Mouse (Mus musculus): ENCODE measurements around the gene Kirrel2. TPM values are rescaled to one million over a fixed set of nuclear protein-coding genes. Genes with fewer than 3 reads are reported as not detected.

Kirrel2 gene
- polyA plus RNA-seq, 1 experiment from 2014 or later, result 1.1 TPM

GRCm38 (mm10) chr7:30456487-30456886 is 1.0 kb downstream of the Kirrel2 start:
- H3K36me3 ChIP-seq (ENCODE audit: control insufficient read depth, insufficient read depth, low read length), result no peaks in the 10 kb centered on the region
- H3K4me2 ChIP-seq (ENCODE audit: low read depth, low read length), result peak overlapping the region; percentile 28
- no peak overlapping the region for H3K27ac ChIP-seq (ENCODE audit: low read length)
- no peak overlapping the region for H3K9ac ChIP-seq (ENCODE audit: low read depth, low read length)
- peaks cover 88% of the 10 kb centered on the region for H3K27me3 ChIP-seq (replicated peaks; ENCODE audit: control insufficient read depth, insufficient read depth, low read length)
- peak overlapping the region; percentile 23; the same call in 1 of the 2 replicates for H3K4me3 ChIP-seq (ENCODE audit: low read length)
- no peak for ATAC-seq
- WGBS, result 0% methylated on average over 9 of the region's 9 CpGs
- H3K9me3 ChIP-seq (ENCODE audit: control insufficient read depth, low read length), result no peaks in the 10 kb centered on the region
- peaks cover 6% of the 10 kb centered on the region; the same call in 1 of the 2 replicates for H3K4me1 ChIP-seq (ENCODE audit: control insufficient read depth, insufficient read depth, low read length)

- peaks cover 67% of the 10 kb centered on the region for H3K27me3 ChIP-seq (replicated peaks; ENCODE audit: control insufficient read depth, insufficient read depth, low read length)
- H3K4me1 ChIP-seq (ENCODE audit: control insufficient read depth, insufficient read depth, low read length), result peaks cover 6% of the 10 kb centered on the region; the same call in 1 of the 2 replicates
- ATAC-seq, result peak; percentile 36
- H3K4me3 ChIP-seq (ENCODE audit: low read length), result peak overlapping the region; percentile 17
- no peak overlapping the region for H3K9ac ChIP-seq (ENCODE audit: low read depth, low read length)
- H3K9me3 ChIP-seq (ENCODE audit: control insufficient read depth, low read length), result no peaks in the 10 kb centered on the region
- peak overlapping the region; percentile 44 for H3K4me2 ChIP-seq (ENCODE audit: low read depth, low read length)
- H3K36me3 ChIP-seq (ENCODE audit: control insufficient read depth, insufficient read depth, low read length), result no peaks in the 10 kb centered on the region
- H3K27ac ChIP-seq (ENCODE audit: low read length), result no peak overlapping the region
- whole genome bisulfite sequencing, result 12% methylated on average over 6 of the region's 6 CpGs
Observed at GRCm38 (mm10) chr7:30454259-30454658, 3.2 kb downstream of the Kirrel2 start.

- peak overlapping the region; percentile 44 for H3K4me2 ChIP-seq (ENCODE audit: low read depth, low read length)
- WGBS, result 2% methylated on average over 25 of the region's 25 CpGs
- no peak overlapping the region for H3K27ac ChIP-seq (ENCODE audit: low read length)
- H3K36me3 ChIP-seq (ENCODE audit: control insufficient read depth, insufficient read depth, low read length), result no peaks in the 10 kb centered on the region
- peaks cover 6% of the 10 kb centered on the region; the same call in 1 of the 2 replicates for H3K4me1 ChIP-seq (ENCODE audit: control insufficient read depth, insufficient read depth, low read length)
- H3K9me3 ChIP-seq (ENCODE audit: control insufficient read depth, low read length), result no peaks in the 10 kb centered on the region
- peaks cover 62% of the 10 kb centered on the region for H3K27me3 ChIP-seq (replicated peaks; ENCODE audit: control insufficient read depth, insufficient read depth, low read length)
- peak overlapping the region; percentile 17 for H3K4me3 ChIP-seq (ENCODE audit: low read length)
- H3K9ac ChIP-seq (ENCODE audit: low read depth, low read length), result no peak overlapping the region
- peak; percentile 83 for ATAC-seq
Observed at GRCm38 (mm10) chr7:30453766-30454165, 3.7 kb downstream of the Kirrel2 start.

- peak overlapping the region; percentile 17; the same call in 1 of the 2 replicates for H3K4me3 ChIP-seq (ENCODE audit: low read length)
- ATAC-seq, result peak; percentile 5; the same call in 1 of the 2 replicates
- H3K27me3 ChIP-seq (replicated peaks; ENCODE audit: control insufficient read depth, insufficient read depth, low read length), result peaks cover 57% of the 10 kb centered on the region
- peak overlapping the region; percentile 44 for H3K4me2 ChIP-seq (ENCODE audit: low read depth, low read length)
- 22% methylated on average over 25 of the region's 25 CpGs for WGBS
- no peaks in the 10 kb centered on the region for H3K9me3 ChIP-seq (ENCODE audit: control insufficient read depth, low read length)
- no peak overlapping the region for H3K27ac ChIP-seq (ENCODE audit: low read length)
- peaks cover 6% of the 10 kb centered on the region; the same call in 1 of the 2 replicates for H3K4me1 ChIP-seq (ENCODE audit: control insufficient read depth, insufficient read depth, low read length)
- H3K36me3 ChIP-seq (ENCODE audit: control insufficient read depth, insufficient read depth, low read length), result no peaks in the 10 kb centered on the region
- no peak overlapping the region for H3K9ac ChIP-seq (ENCODE audit: low read depth, low read length)
Observed at GRCm38 (mm10) chr7:30453327-30453726, 4.2 kb downstream of the Kirrel2 start.

GRCm38 (mm10) chr7:30450241-30450640 is 7.2 kb downstream of the Kirrel2 start:
- WGBS, result 69% methylated on average over 7 of the region's 7 CpGs
- Histone ChIP-seq H3K27me3 (replicated peaks; ENCODE audit: control insufficient read depth, insufficient read depth, low read length) (peaks cover 28% of the 10 kb centered on the region), H3K9ac (ENCODE audit: low read depth, low read length) (no peak overlapping the region), H3K4me3 (ENCODE audit: low read length) (no peak overlapping the region), H3K36me3 (ENCODE audit: control insufficient read depth, insufficient read depth, low read length) (no peaks in the 10 kb centered on the region), H3K9me3 (ENCODE audit: control insufficient read depth, low read length) (no peaks in the 10 kb centered on the region), H3K27ac (ENCODE audit: low read length) (no peak overlapping the region), H3K4me2 (ENCODE audit: low read depth, low read length) (no peak overlapping the region), H3K4me1 (ENCODE audit: control insufficient read depth, insufficient read depth, low read length) (peaks cover 5% of the 10 kb centered on the region)
- ATAC-seq, result no peak

- Histone ChIP-seq H3K9ac (ENCODE audit: low read depth, low read length) (peak within 1 kb of the TSS; percentile 72), H3K4me2 (ENCODE audit: low read depth, low read length) (peak within 1 kb of the TSS; percentile 93), H3K27ac (ENCODE audit: low read length) (0 out of 2 replicates have a peak within 1 kb of the TSS, but pooled peaks have one; percentile 19), H3K9me3 (ENCODE audit: control insufficient read depth, low read length) (no peaks in the 10 kb centered on the region), H3K36me3 (ENCODE audit: control insufficient read depth, insufficient read depth, low read length) (no peaks in the 10 kb centered on the region), H3K4me3 (ENCODE audit: low read length) (peak within 1 kb of the TSS; percentile 66), H3K27me3 (replicated peaks; ENCODE audit: control insufficient read depth, insufficient read depth, low read length) (peaks cover 5% of the 10 kb centered on the region; the same call in 1 of the 2 replicates), H3K4me1 (ENCODE audit: control insufficient read depth, insufficient read depth, low read length) (peaks cover 15% of the 10 kb centered on the region)
- ATAC-seq, result peak; percentile 81
- WGBS, result under 1% methylated on average over 56 of the region's 72 CpGs
Observed at GRCm38 (mm10) chr7:30444971-30445751, 12.3 kb downstream of the Kirrel2 start, which contains the start of gene Aplp1. TSS of gene Aplp1 (minus strand) at chr7:30445535.

GRCm38 (mm10) chr7:30444154-30444970 is 13.1 kb downstream of the Kirrel2 start:
- H3K27me3 ChIP-seq (replicated peaks; ENCODE audit: control insufficient read depth, insufficient read depth, low read length), result peaks cover 5% of the 10 kb centered on the region; the same call in 1 of the 2 replicates
- peaks cover 15% of the 10 kb centered on the region for H3K4me1 ChIP-seq (ENCODE audit: control insufficient read depth, insufficient read depth, low read length)
- peak overlapping the region; percentile 93 for H3K4me2 ChIP-seq (ENCODE audit: low read depth, low read length)
- H3K27ac ChIP-seq (ENCODE audit: low read length), result no peak overlapping the region
- ATAC-seq, result peak; percentile 33; the same call in 1 of the 2 replicates
- under 1% methylated on average over 38 of the region's 38 CpGs for WGBS
- H3K9me3 ChIP-seq (ENCODE audit: control insufficient read depth, low read length), result no peaks in the 10 kb centered on the region
- H3K9ac ChIP-seq (ENCODE audit: low read depth, low read length), result peak overlapping the region; percentile 72
- peak overlapping the region; percentile 66 for H3K4me3 ChIP-seq (ENCODE audit: low read length)
- no peaks in the 10 kb centered on the region for H3K36me3 ChIP-seq (ENCODE audit: control insufficient read depth, insufficient read depth, low read length)

GRCm38 (mm10) chr7:30443696-30444095 is 13.8 kb downstream of the Kirrel2 start:
- 22% methylated on average over 9 of the region's 9 CpGs for WGBS
- no peaks in the 10 kb centered on the region for H3K9me3 ChIP-seq (ENCODE audit: control insufficient read depth, low read length)
- no peak overlapping the region for H3K27ac ChIP-seq (ENCODE audit: low read length)
- peaks cover 15% of the 10 kb centered on the region for H3K4me1 ChIP-seq (ENCODE audit: control insufficient read depth, insufficient read depth, low read length)
- no peak for ATAC-seq
- no peak overlapping the region; the same call in 1 of the 2 replicates for H3K4me3 ChIP-seq (ENCODE audit: low read length)
- peak overlapping the region; percentile 93 for H3K4me2 ChIP-seq (ENCODE audit: low read depth, low read length)
- H3K9ac ChIP-seq (ENCODE audit: low read depth, low read length), result no peak overlapping the region
- peaks cover 5% of the 10 kb centered on the region; the same call in 1 of the 2 replicates for H3K27me3 ChIP-seq (replicated peaks; ENCODE audit: control insufficient read depth, insufficient read depth, low read length)
- no peaks in the 10 kb centered on the region for H3K36me3 ChIP-seq (ENCODE audit: control insufficient read depth, insufficient read depth, low read length)

- Histone ChIP-seq H3K4me3 (ENCODE audit: low read length) (no peak overlapping the region), H3K36me3 (ENCODE audit: control insufficient read depth, insufficient read depth, low read length) (no peaks in the 10 kb centered on the region), H3K4me1 (ENCODE audit: control insufficient read depth, insufficient read depth, low read length) (peaks cover 15% of the 10 kb centered on the region), H3K27ac (ENCODE audit: low read length) (no peak overlapping the region), H3K4me2 (ENCODE audit: low read depth, low read length) (no peak overlapping the region), H3K9ac (ENCODE audit: low read depth, low read length) (no peak overlapping the region), H3K27me3 (replicated peaks; ENCODE audit: control insufficient read depth, insufficient read depth, low read length) (peaks cover 8% of the 10 kb centered on the region), H3K9me3 (ENCODE audit: control insufficient read depth, low read length) (no peaks in the 10 kb centered on the region)
- ATAC-seq, result peak; percentile 12; the same call in 1 of the 2 replicates
- 20% methylated on average over 4 of the region's 5 CpGs for WGBS
Observed at GRCm38 (mm10) chr7:30440697-30441096, 16.8 kb downstream of the Kirrel2 start.
